Mouse (Mus musculus) myocyte (in vitro differentiated cells): ENCODE measurements around the gene Cracr2a.

Experiments
- E2F4 ChIP-seq: IDR thresholded peaks from one replicate; pipeline ENCODE4 v1.6.1; 2011; ENCODE audit warnings: mild to moderate bottlenecking, control low read depth, moderate library complexity; ENCODE audit not compliant: insufficient read depth
- MAX ChIP-seq: IDR thresholded peaks from one replicate; pipeline ENCODE4 v1.6.1; 2011; ENCODE audit warnings: low read depth, mild to moderate bottlenecking, control low read depth
- MYOD1 ChIP-seq, 3 experiments: IDR thresholded peaks; one replicate each; pipeline ENCODE4 v1.6.1; 2011; ENCODE audit warnings: control low read depth in 2 of 3, low read depth in 2 of 3, mild to moderate bottlenecking in 2 of 3, moderate library complexity in 1 of 3; ENCODE audit not compliant: insufficient read length in 2 of 3, control insufficient read depth in 1 of 3
- MYOG ChIP-seq, 3 experiments: IDR thresholded peaks; one replicate each; pipeline ENCODE4 v1.6.1; 2011; ENCODE audit warnings: control low read depth in 2 of 3, low read depth in 2 of 3, mild to moderate bottlenecking in 2 of 3; ENCODE audit not compliant: insufficient read length in 2 of 3, control insufficient read depth in 1 of 3, insufficient read depth in 1 of 3
- POLR2A ChIP-seq: IDR thresholded peaks from one replicate; pipeline ENCODE4 v1.6.1; 2011; ENCODE audit warnings: low read depth, mild to moderate bottlenecking, control low read depth, moderate library complexity; ENCODE audit not compliant: insufficient read length
- POLR2AphosphoS2 ChIP-seq: IDR thresholded peaks from one replicate; pipeline ENCODE4 v1.6.1; 2011; ENCODE audit warnings: low read depth, control low read depth; ENCODE audit not compliant: insufficient read length
- TCF12 ChIP-seq: IDR thresholded peaks from one replicate; pipeline ENCODE4 v1.6.1; 2011; ENCODE audit warnings: mild to moderate bottlenecking, control low read depth; ENCODE audit not compliant: poor library complexity, insufficient read depth, severe bottlenecking
- USF1 ChIP-seq: IDR thresholded peaks from one replicate; pipeline ENCODE4 v1.6.1; 2011; ENCODE audit warnings: low read depth, mild to moderate bottlenecking, control low read depth, moderate library complexity

DNA sequence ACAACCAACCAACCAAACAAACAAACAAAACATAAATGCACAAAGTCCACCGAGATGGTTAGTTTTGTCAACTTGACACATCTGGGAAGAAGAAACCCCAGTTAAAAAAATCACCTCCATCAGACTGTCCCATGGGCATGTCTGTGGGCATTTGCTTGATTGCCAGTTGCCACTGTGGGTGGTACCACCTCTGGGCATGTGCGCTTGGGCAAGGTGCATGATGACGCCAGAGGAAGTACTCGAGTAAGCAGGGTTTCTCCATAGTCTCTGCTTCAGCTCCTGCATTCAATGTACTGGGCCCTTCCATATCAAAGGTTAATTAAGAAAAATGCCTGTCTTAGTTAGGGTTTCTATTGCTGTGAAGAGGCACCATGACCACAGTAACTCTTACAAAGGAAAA lies 21.9 kb upstream of the Cracr2a start:
- no peak for TF ChIP-seq POLR2A
- TF ChIP-seq TCF12 = no peak
- TF ChIP-seq MAX = no peak
- no peak for TF ChIP-seq USF1
- no peak for TF ChIP-seq MYOG (IDR thresholded peaks at IDR 0.05; ENCODE audit: control insufficient read depth in 1 of 3, insufficient read depth in 1 of 3, insufficient read length in 2 of 3, low read depth in 2 of 3)
- TF ChIP-seq E2F4 = no peak
- no peak for TF ChIP-seq MYOD1 (IDR thresholded peaks at IDR 0.05; ENCODE audit: control insufficient read depth in 1 of 3, insufficient read length in 2 of 3, low read depth in 2 of 3)
- no peak for TF ChIP-seq POLR2AphosphoS2
